Mouse (Mus musculus) CH12.LX (cell line): ENCODE measurements at regions not wholly inside any gene's neighbourhood (a gene's known extent, or its start where the extent isn't known, plus 50 kb on each side); places are given as distances from the start of the nearest gene placed in this dataset.

Experiments
- CTCF ChIP-seq, 2 experiments: IDR thresholded peaks in 1 of 2; conservative IDR thresholded peaks in 1 of 2; 2 replicates each; pipeline ENCODE4 v1.5.1; 2011 to 2012; ENCODE audit warnings: low read depth in 2 of 2, low read length in 2 of 2, improper control_type of control experiment in 1 of 2, inconsistent platforms in 1 of 2, mild to moderate bottlenecking in 1 of 2, moderate library complexity in 1 of 2
- MAX ChIP-seq: IDR thresholded peaks from 2 replicates; pipeline ENCODE4 v1.6.1; 2011; ENCODE audit warnings: low read length, improper control_type of control experiment
- ZKSCAN1 ChIP-seq: IDR thresholded peaks from 2 replicates; pipeline ENCODE4 v1.6.1; 2012; ENCODE audit warnings: low read depth, inconsistent platforms, low read length, improper control_type of control experiment, borderline replicate concordance

GRCm38 (mm10) chr8:35996330-35997077, 230.9 kb downstream of the Gm19410 start:
- TF ChIP-seq CTCF (conservative IDR thresholded peaks at IDR 0.05 in 1 of 2, IDR thresholded peaks at IDR 0.05 in 1 of 2; ENCODE audit: low read depth in 2 of 2, low read length in 2 of 2) (no peak), MAX (no peak), ZKSCAN1 (no peak)
